Mouse (Mus musculus) embryonic facial prominence, embryonic 13.5 days (tissue): ENCODE results near the gene Vmn1r107. TPM values are rescaled to one million over a fixed set of nuclear protein-coding genes. Genes with fewer than 3 reads are reported as not detected.
"Not testable (repeated sequence)": the region's sequence is repeated elsewhere in the genome, so short reads cannot be mapped to it uniquely, and the experiment has no call there.

Experiments used
- ATAC-seq: fragments of 200-750 bp; cut with Nextera tagmentation; 2 replicates; pipeline ENCODE4 v1.8.0; 2017; ENCODE audit warnings: low read depth; ENCODE audit not compliant: insufficient number of reproducible peaks, insufficient read depth, low FRiP score, low TSS enrichment
- H3K27ac ChIP-seq: fragments of 300-500 bp; sonication (generic); 2 replicates; pipeline ENCODE4 v1.5.1; 2015; ENCODE audit warnings: moderate library complexity, mild to moderate bottlenecking, inconsistent platforms
- H3K27me3 ChIP-seq: fragments of 300-500 bp; sonication (generic); 2 replicates; pipeline ENCODE4 v1.6.1; 2015; ENCODE audit warnings: mild to moderate bottlenecking, inconsistent platforms
- H3K36me3 ChIP-seq: fragments of 300-500 bp; sonication (generic); 2 replicates; pipeline ENCODE4 v1.6.1; 2015; ENCODE audit warnings: mild to moderate bottlenecking, inconsistent platforms
- H3K4me1 ChIP-seq: fragments of 300-500 bp; sonication (generic); 2 replicates; pipeline ENCODE4 v1.6.1; 2015; ENCODE audit warnings: inconsistent platforms
- H3K4me2 ChIP-seq: fragments of 300-500 bp; sonication (generic); 2 replicates; pipeline ENCODE4 v1.6.1; 2015; ENCODE audit warnings: moderate library complexity, mild to moderate bottlenecking, inconsistent platforms
- H3K4me3 ChIP-seq: fragments of 300-500 bp; sonication (generic); 2 replicates; pipeline ENCODE4 v1.5.1; 2015; ENCODE audit warnings: mild to moderate bottlenecking, inconsistent platforms
- H3K9ac ChIP-seq: fragments of 300-500 bp; sonication (generic); 2 replicates; pipeline ENCODE4 v1.6.1; 2015; ENCODE audit warnings: mild to moderate bottlenecking, inconsistent platforms
- H3K9me3 ChIP-seq: fragments of 300-500 bp; sonication (generic); 2 replicates; pipeline ENCODE4 v1.6.1; 2016; ENCODE audit warnings: inconsistent platforms
- WGBS: fragments of 180-500 bp; shearing (Covaris S2); methylation state at CpG from one replicate; pipeline ENCODE4 v1.1.7; 2015; ENCODE audit warnings: mixed read lengths; 5-methylcytosine and 5-hydroxymethylcytosine counted together
- polyA plus RNA-seq: library from polyadenylated mRNA; unstranded; fragments of >200 nt; fragmentation: Nextera tagmentation; extraction: Ambion mirVana; gene quantifications from 2 replicates; pipeline ENCODE4 v1.2.1, GENCODE M21; 2015

The Vmn1r107 gene
- polyA plus RNA-seq = not detected in 2 replicates

DNA sequence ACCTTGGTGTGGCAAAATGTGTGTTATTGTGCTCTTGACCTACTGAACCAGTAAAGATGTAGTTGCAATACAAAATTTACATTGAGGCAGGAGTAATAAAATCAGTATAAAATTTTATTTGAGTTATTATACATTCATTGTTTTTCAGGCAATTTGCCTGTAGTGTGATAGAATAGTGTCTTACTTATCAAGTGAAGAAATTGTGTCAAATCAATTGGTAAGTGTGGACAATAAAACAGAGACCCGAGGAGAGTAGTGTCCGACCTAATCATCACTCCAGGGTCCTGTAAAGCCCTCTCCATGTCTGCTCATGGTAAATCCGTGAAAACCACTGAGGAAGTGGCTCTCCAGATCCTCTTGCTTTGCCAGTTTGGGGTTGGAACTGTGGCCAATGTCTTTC is at the start of gene Vmn1r107:
Gene Vmn1r107, plus strand, starts transcription at position 301 of the 400 bp plus-strand sequence.
- not testable (repeated sequence) for H3K27ac ChIP-seq, H3K4me2 ChIP-seq, H3K4me1 ChIP-seq, H3K9ac ChIP-seq, H3K27me3 ChIP-seq, H3K4me3 ChIP-seq, H3K9me3 ChIP-seq, H3K36me3 ChIP-seq, ATAC-seq
- WGBS = no CpG with 5 or more reads among the region's 3 CpGs

DNA sequence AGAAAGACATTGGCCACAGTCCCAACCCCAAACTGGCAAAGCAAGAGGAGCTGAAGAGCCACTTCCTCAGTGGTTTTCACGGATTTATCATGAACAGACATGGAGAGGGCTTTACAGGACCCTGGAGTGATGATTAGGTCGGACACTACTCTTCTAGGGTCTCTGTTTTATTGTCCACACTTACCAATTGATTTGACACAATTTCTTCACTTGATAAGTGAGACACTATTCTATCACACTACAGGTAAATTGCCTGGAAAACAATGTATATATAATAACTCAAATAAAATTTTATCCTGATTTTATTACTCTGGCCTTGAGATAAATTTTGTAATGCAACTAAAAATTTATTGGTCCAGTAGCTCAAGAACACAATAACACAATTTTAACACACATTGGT is 34.4 kb downstream of the Vmn1r107 start, which contains the start of gene Vmn1r111:
Gene Vmn1r111, minus strand, starts transcription at position 101 of the 400 bp plus-strand sequence.
- WGBS = no CpG with 5 or more reads among the region's 2 CpGs

More for the DNA sequence above, 34.4 kb downstream of the Vmn1r107 start, which contains the start of gene Vmn1r111:
- H3K9ac ChIP-seq, H3K9me3 ChIP-seq, H3K27ac ChIP-seq, H3K4me1 ChIP-seq, H3K4me3 ChIP-seq, H3K36me3 ChIP-seq, ATAC-seq, H3K4me2 ChIP-seq, H3K27me3 ChIP-seq: not testable (repeated sequence)

Other genes with a start within 250 kb of the Vmn1r107 start
- not detected in 2 replicates for gene Vmn1r101, start 226.3 kb upstream of the Vmn1r107 start, polyA plus RNA-seq
- not detected in 2 replicates for gene Gm10670, start 194.0 kb upstream of the Vmn1r107 start, polyA plus RNA-seq
- gene Vmn1r103, start 158.4 kb upstream of the Vmn1r107 start, polyA plus RNA-seq = not detected in 2 replicates
- not detected in 2 replicates for gene Vmn1r104, start 135.1 kb upstream of the Vmn1r107 start, polyA plus RNA-seq
- gene Gm5726, start 123.2 kb upstream of the Vmn1r107 start, polyA plus RNA-seq = not detected in 2 replicates
- gene Gm4141, start 92.7 kb upstream of the Vmn1r107 start, polyA plus RNA-seq = not detected in 2 replicates
- gene Gm4513, start 69.9 kb upstream of the Vmn1r107 start, polyA plus RNA-seq = not detected in 2 replicates
- gene Vmn1r111, start 34.3 kb downstream of the Vmn1r107 start, polyA plus RNA-seq = not detected in 2 replicates
- not detected in 2 replicates for gene Gm10668, start 61.7 kb downstream of the Vmn1r107 start, polyA plus RNA-seq
- gene Vmn1r112, start 102.3 kb downstream of the Vmn1r107 start, polyA plus RNA-seq = not detected in 2 replicates
- not detected in 2 replicates for gene Vmn1r113, start 118.4 kb downstream of the Vmn1r107 start, polyA plus RNA-seq
- gene Vmn1r114, start 143.3 kb downstream of the Vmn1r107 start, polyA plus RNA-seq = not detected in 2 replicates
- gene Vmn1r115, start 176.1 kb downstream of the Vmn1r107 start, polyA plus RNA-seq = not detected in 2 replicates
- not detected in 2 replicates for gene Vmn1r116, start 203.3 kb downstream of the Vmn1r107 start, polyA plus RNA-seq
- not detected in 2 replicates for gene Vmn1r117, start 215.2 kb downstream of the Vmn1r107 start, polyA plus RNA-seq
- not detected in 2 replicates for gene Vmn1r118, start 243.4 kb downstream of the Vmn1r107 start, polyA plus RNA-seq